Mouse (Mus musculus) liver, embryonic 14.5 days (tissue): ENCODE measurements around the gene Adss. TPM values are rescaled to one million over a fixed set of nuclear protein-coding genes. Genes with fewer than 3 reads are reported as not detected.

ENCODE experiments used
- ATAC-seq: fragments of 200-750 bp; cut with Nextera tagmentation; 2 replicates; pipeline ENCODE4 v1.8.0; 2017; ENCODE audit warnings: moderate number of reproducible peaks, mild to moderate bottlenecking, moderate library complexity; ENCODE audit not compliant: insufficient read depth
- DNase-seq, 3 experiments: peaks; one replicate each; pipeline ENCODE4 v3.0.0-alpha.2; 2012 to 2013; ENCODE audit warnings: low read depth in 3 of 3, low spot score in 3 of 3
- H3K27ac ChIP-seq: fragments of 300-500 bp; sonication (generic); 2 replicates; pipeline ENCODE4 v1.5.1; 2014; ENCODE audit warnings: moderate library complexity, mild to moderate bottlenecking, control low read depth, inconsistent platforms
- H3K27me3 ChIP-seq: fragments of 300-500 bp; sonication (generic); 2 replicates; pipeline ENCODE4 v1.6.1; 2014; ENCODE audit warnings: mild to moderate bottlenecking, low read length, moderate library complexity; ENCODE audit not compliant: control insufficient read depth, insufficient read depth
- H3K36me3 ChIP-seq: fragments of 300-500 bp; sonication (generic); replicated peaks from 2 replicates; pipeline ENCODE4 v1.6.1; 2014; ENCODE audit warnings: low read depth; ENCODE audit not compliant: control insufficient read depth, insufficient read depth
- H3K4me1 ChIP-seq, 2 experiments: fragments of 200-500 bp in 1 of 2; fragments of 300-500 bp in 1 of 2; sonication (generic) in 1 of 2; replicated peaks; 2 replicates each; pipeline ENCODE4 v1.6.1; 2012 to 2014; ENCODE audit warnings: antibody characterized with exemption in 1 of 2, inconsistent platforms in 1 of 2, low read length in 1 of 2; ENCODE audit not compliant: control insufficient read depth in 2 of 2, insufficient read depth in 2 of 2
- H3K4me2 ChIP-seq: fragments of 300-500 bp; sonication (generic); 2 replicates; pipeline ENCODE4 v1.6.1; 2014; ENCODE audit warnings: low read depth, mild to moderate bottlenecking, control low read depth, moderate library complexity
- H3K4me3 ChIP-seq, 2 experiments: fragments of 200-500 bp in 1 of 2; fragments of 300-500 bp in 1 of 2; sonication (generic) in 1 of 2; 2 replicates each; pipeline ENCODE4 v1.5.1; 2012 to 2014; ENCODE audit warnings: low read depth in 2 of 2, low read length in 2 of 2, mild to moderate bottlenecking in 2 of 2, control low read depth in 1 of 2, inconsistent platforms in 1 of 2, moderate library complexity in 1 of 2; ENCODE audit not compliant: insufficient read depth in 1 of 2
- H3K9ac ChIP-seq: fragments of 300-500 bp; sonication (generic); replicated peaks from 2 replicates; pipeline ENCODE4 v1.6.1; 2014; ENCODE audit warnings: mild to moderate bottlenecking, control low read depth, moderate library complexity
- H3K9me3 ChIP-seq: fragments of 300-500 bp; sonication (generic); 2 replicates; pipeline ENCODE4 v1.6.1; 2016; ENCODE audit warnings: low read length, mixed read lengths; ENCODE audit not compliant: control insufficient read depth
- CTCF ChIP-seq: IDR thresholded peaks from 2 replicates; pipeline ENCODE4 v1.5.1; 2016; ENCODE audit warnings: antibody characterized with exemption, low read depth, control low read depth
- EP300 ChIP-seq: IDR thresholded peaks from 2 replicates; pipeline ENCODE4 v1.6.1; 2016; ENCODE audit warnings: antibody characterized with exemption, low read depth
- WGBS: fragments of 180-500 bp; shearing (Covaris S2); extraction: QIAGEN DNeasy Blood & Tissue Kit; methylation state at CpG from one replicate; pipeline ENCODE4 v1.1.7; 2014; ENCODE audit not compliant: insufficient replicate concordance; 5-methylcytosine and 5-hydroxymethylcytosine counted together
- polyA plus RNA-seq, 2 experiments: library from polyadenylated mRNA; depleted of rRNA in 1 of 2; stranded (reverse) in 1 of 2; unstranded in 1 of 2; fragments of >200 nt; fragmentation: Nextera tagmentation in 1 of 2; extraction: Ambion mirVana in 1 of 2; gene quantifications; 2 replicates each; pipeline versions ENCODE4 v1.2.1 to v1.2.3; 2012 to 2014

Adss gene
- polyA plus RNA-seq, 2 experiments: 11.5 to 15.7 TPM

GRCm38 (mm10) chr1:177797151-177797755, 942 bp upstream of the Adss start:
- Histone ChIP-seq H3K4me2 (peak overlapping the region; percentile 93), H3K9me3 (no peaks in the 10 kb centered on the region)
- ATAC-seq: no peak

DNA sequence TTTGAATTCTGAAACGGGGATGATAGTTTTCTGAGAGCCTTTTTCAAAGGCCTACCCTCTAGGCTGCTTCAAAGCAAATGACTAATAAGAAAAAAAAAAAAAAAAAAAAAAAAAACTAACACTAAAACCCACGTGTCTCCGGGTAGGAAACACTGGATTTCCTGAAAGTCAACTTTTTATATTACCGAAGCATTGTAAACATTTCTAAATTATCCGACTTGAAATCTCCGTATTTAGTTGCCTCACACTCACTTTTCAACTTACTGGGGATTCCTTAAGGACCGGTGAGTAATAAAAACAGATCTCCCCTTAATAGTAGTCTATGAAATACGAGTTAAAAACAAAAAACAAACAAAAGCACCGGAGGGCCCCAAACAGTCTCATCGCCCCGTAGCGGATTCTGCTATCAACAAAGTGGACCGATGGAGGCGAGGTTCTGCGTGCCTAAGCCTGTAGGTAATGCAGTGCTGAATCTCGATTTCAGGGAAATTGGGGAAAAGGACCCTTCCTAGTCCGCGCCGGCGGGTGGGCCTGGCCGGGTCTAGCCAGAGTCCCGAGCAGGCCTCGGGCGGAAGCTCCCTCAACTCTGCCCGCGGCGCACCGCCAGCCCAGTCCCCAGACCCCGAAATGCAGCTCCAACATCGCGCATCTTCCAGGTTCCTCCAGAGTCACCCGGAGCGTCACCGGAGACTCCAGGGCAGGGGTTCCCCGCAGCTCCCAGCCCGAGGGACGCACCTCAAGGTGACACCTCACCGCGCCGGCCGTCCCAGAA, 704 bp downstream of the Adss start:
- H3K4me2 ChIP-seq: peak overlapping the region; percentile 93
- no peaks in the 10 kb centered on the region for H3K27me3 ChIP-seq
- peak in 1 of 3 experiments; percentile 38 for DNase-seq
- H3K27ac ChIP-seq: peak overlapping the region; percentile 66
- TF ChIP-seq EP300: no peak
- no peak for TF ChIP-seq CTCF
- H3K9me3 ChIP-seq: no peaks in the 10 kb centered on the region
- H3K4me3 ChIP-seq: peak overlapping the region; percentile 87 to 90
- peaks cover 13 to 16% of the 10 kb centered on the region in 2 experiments for H3K4me1 ChIP-seq
- H3K36me3 ChIP-seq: no peaks in the 10 kb centered on the region
- peak overlapping the region; percentile 87 for H3K9ac ChIP-seq
- no peak; the same call in 1 of the 2 replicates for ATAC-seq
- under 1% methylated on average over 41 of the region's 41 CpGs for WGBS

More at GRCm38 (mm10) chr1:177797151-177797755, 942 bp upstream of the Adss start:
- Histone ChIP-seq H3K4me3 (peak overlapping the region; percentile 15 to 87; a peak in 3 of 4 replicates), H3K27ac (no peak overlapping the region), H3K36me3 (no peaks in the 10 kb centered on the region), H3K4me1 (peaks cover 13 to 16% of the 10 kb centered on the region in 2 experiments), H3K9ac (no peak overlapping the region), H3K27me3 (no peaks in the 10 kb centered on the region)
- TF ChIP-seq CTCF (peak; percentile 51), EP300 (no peak)
- DNase-seq: no peak
- WGBS: 46% methylated on average over 8 of the region's 8 CpGs

DNA sequence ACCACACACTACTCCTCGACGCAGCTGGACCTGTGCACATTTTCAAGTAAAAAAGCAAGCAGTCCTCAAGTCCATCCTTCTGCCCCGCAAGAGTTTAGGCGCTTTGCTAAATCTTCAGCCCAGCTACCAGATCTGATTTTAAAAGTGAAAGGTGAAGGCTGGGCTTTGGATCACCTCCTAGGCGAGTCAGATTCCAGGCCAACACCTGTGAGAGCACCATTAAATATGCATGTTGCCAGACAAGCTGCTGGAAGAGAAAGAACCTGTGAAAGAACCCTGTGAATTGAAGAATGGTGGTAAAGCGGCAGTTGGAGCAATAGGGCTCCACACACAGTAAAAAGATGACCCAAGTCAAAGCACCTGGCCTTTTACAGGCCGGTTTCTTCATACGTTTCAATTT, 1.4 kb downstream of the Adss start:
- H3K27me3 ChIP-seq: no peaks in the 10 kb centered on the region
- 6% methylated on average over 8 of the region's 8 CpGs for WGBS

DNA sequence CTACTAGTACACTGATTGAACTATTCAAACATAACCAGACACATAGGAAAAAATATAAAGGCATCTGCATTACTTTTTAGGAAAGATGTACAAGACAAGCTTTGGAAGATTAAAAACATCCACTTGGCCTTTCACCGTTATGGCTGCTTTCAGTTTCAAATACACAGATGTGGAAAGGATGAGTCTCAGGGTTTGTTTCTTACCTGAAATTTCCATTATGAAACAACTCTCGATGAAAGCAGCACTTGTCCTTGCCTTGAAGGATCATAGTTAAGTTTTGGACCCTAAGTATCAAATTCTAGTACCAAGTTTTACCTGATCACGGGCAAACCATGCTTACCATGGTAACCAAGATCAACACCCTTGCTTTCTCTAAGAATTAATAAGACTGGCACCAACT, 3.5 kb downstream of the Adss start:
- Histone ChIP-seq H3K9me3 (no peaks in the 10 kb centered on the region), H3K9ac (no peak overlapping the region), H3K36me3 (no peaks in the 10 kb centered on the region), H3K4me2 (no peak overlapping the region), H3K27me3 (no peaks in the 10 kb centered on the region), H3K4me1 (peaks cover 13 to 16% of the 10 kb centered on the region in 2 experiments), H3K4me3 (no peak overlapping the region), H3K27ac (no peak overlapping the region)
- DNase-seq (no peak), ATAC-seq (no peak)
- WGBS: 75% methylated on average over 3 of the region's 3 CpGs
- TF ChIP-seq CTCF (no peak), EP300 (no peak)

More for the DNA sequence above, 1.4 kb downstream of the Adss start:
- H3K9ac ChIP-seq: peak overlapping the region; percentile 87
- peaks cover 13 to 16% of the 10 kb centered on the region in 2 experiments for H3K4me1 ChIP-seq
- peak overlapping the region; percentile 42 for H3K27ac ChIP-seq
- DNase-seq: no peak
- H3K36me3 ChIP-seq: no peaks in the 10 kb centered on the region
- H3K9me3 ChIP-seq: no peaks in the 10 kb centered on the region
- H3K4me3 ChIP-seq: peak overlapping the region; percentile 87 to 90
- peak overlapping the region; percentile 93 for H3K4me2 ChIP-seq
- no peak for ATAC-seq
- TF ChIP-seq CTCF: no peak
- TF ChIP-seq EP300: no peak

DNA sequence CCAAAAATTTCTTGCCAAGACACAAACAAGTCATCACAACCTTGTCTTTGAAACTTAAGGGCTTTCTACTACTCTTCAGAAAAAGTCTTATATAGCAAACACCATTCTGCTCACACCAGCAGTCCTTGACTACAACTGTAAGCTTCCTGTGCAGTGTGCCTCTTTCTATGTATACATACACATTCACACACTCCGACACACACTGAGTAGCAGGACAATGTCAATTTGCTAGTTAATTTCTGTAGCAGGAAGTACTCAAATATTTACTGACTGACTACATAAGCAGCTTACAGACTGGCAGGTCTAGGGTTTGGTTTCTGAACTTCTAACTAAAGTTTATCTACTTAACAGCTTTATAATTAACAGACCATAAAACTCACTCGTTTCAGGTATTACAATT, 18.9 kb downstream of the Adss start:
- Histone ChIP-seq H3K27me3 (no peaks in the 10 kb centered on the region), H3K4me2 (no peak overlapping the region), H3K4me3 (no peak overlapping the region), H3K27ac (no peak overlapping the region), H3K4me1 (peaks cover 0 to 2% of the 10 kb centered on the region in 2 experiments; a peak in 1 of 4 replicates), H3K36me3 (peaks cover 19% of the 10 kb centered on the region), H3K9ac (no peak overlapping the region), H3K9me3 (no peaks in the 10 kb centered on the region)
- no peak for TF ChIP-seq EP300
- no peak for TF ChIP-seq CTCF
- 62% methylated on average over 2 of the region's 2 CpGs for WGBS
- no peak for DNase-seq
- no peak for ATAC-seq
